Mouse (Mus musculus): ENCODE results near the gene Fbxl19. TPM values are rescaled to one million over a fixed set of nuclear protein-coding genes. Genes with fewer than 3 reads are reported as not detected.
A peak's percentile ranks its signal among the peaks of the same experiment; 100 is the strongest.

Fbxl19 gene
- total and polyA plus RNA-seq, 2 experiments = 1.9 to 4.7 TPM

DNA sequence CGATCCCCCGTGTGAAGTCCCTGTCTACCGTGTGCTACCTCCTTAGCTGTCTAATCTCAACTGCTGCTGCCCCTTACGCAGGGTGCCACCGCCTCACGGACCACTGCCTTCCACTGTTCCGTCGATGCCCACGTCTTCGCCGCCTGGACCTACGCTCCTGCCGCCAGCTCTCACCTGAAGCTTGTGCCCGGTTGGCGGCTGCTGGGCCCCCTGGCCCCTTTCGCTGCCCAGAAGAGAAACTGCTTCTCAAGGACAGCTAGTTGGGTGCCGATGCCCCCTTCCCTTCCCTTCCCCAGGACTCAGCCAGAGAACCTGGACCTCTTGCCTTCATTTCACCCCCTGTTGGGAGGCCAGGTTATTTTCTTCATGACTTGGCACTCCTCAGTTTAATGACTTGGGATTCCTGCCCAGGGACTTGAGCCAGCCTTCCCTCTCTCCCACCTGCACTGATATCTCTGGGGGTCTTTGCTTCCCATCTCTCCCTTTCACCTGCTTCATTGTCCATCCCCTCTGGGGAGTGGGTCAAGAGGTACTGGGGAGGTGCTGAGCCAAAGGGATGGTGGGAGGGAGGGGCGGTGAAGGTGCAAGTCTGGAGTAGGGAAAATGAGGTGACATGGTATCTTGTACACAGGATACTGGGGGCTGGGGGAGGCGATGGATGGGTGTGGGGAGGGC, 23.5 kb downstream of the Fbxl19 start:
- H3K27ac ChIP-seq (replicated peaks; ENCODE audit: insufficient read depth, low read depth, low read length) = no peak overlapping the region
- 96% methylated on average over 19 of the region's 19 CpGs for WGBS
- peaks cover 10% of the 10 kb centered on the region for H3K4me1 ChIP-seq (ENCODE audit: control insufficient read depth, insufficient read depth, low read length)
- H3K27me3 ChIP-seq (ENCODE audit: control insufficient read depth, insufficient read depth, low read length) = no peaks in the 10 kb centered on the region
- no peak for DNase-seq (ENCODE audit: extremely low read depth, low read depth, low spot score)
- H3K79me2 ChIP-seq (ENCODE audit: control insufficient read depth, insufficient read depth, low read length) = no peaks in the 10 kb centered on the region; the same call in 1 of the 2 replicates
- TF ChIP-seq POLR2A (IDR thresholded peaks at IDR 0.05; ENCODE audit: extremely low read depth, insufficient read depth, low read length) (no peak), CTCF (IDR thresholded peaks at IDR 0.05; ENCODE audit: low read depth, low read length) (no peak)
- H3K4me3 ChIP-seq (ENCODE audit: insufficient read depth, low read depth, low read length) = no peak overlapping the region
- peaks cover 5% of the 10 kb centered on the region; the same call in 1 of the 2 replicates for H3K36me3 ChIP-seq (ENCODE audit: control insufficient read depth, insufficient read depth, low read length)
- H3K9ac ChIP-seq (ENCODE audit: low read depth, low read length) = no peak overlapping the region

- Histone ChIP-seq H3K9ac (ENCODE audit: low read depth, low read length) (no peak overlapping the region), H3K36me3 (ENCODE audit: control insufficient read depth, insufficient read depth, low read length) (peaks cover 1% of the 10 kb centered on the region; the same call in 1 of the 2 replicates), H3K27ac (replicated peaks; ENCODE audit: insufficient read depth, low read depth, low read length) (no peak overlapping the region), H3K4me3 (ENCODE audit: insufficient read depth, low read depth, low read length) (no peak overlapping the region), H3K27me3 (ENCODE audit: control insufficient read depth, insufficient read depth, low read length) (no peaks in the 10 kb centered on the region), H3K4me1 (ENCODE audit: control insufficient read depth, insufficient read depth, low read length) (peaks cover 10% of the 10 kb centered on the region), H3K79me2 (ENCODE audit: control insufficient read depth, insufficient read depth, low read length) (no peaks in the 10 kb centered on the region; the same call in 1 of the 2 replicates)
- no peak for TF ChIP-seq POLR2A (IDR thresholded peaks at IDR 0.05; ENCODE audit: extremely low read depth, insufficient read depth, low read length)
- TF ChIP-seq CTCF (IDR thresholded peaks at IDR 0.05; ENCODE audit: low read depth, low read length) = peak; percentile 50
- DNase-seq (ENCODE audit: extremely low read depth, low read depth, low spot score) = no peak
- 66% methylated on average over 13 of the region's 13 CpGs for WGBS
Observed at GRCm38 (mm10) chr7:127768346-127768996, 24.1 kb downstream of the Fbxl19 start.

DNA sequence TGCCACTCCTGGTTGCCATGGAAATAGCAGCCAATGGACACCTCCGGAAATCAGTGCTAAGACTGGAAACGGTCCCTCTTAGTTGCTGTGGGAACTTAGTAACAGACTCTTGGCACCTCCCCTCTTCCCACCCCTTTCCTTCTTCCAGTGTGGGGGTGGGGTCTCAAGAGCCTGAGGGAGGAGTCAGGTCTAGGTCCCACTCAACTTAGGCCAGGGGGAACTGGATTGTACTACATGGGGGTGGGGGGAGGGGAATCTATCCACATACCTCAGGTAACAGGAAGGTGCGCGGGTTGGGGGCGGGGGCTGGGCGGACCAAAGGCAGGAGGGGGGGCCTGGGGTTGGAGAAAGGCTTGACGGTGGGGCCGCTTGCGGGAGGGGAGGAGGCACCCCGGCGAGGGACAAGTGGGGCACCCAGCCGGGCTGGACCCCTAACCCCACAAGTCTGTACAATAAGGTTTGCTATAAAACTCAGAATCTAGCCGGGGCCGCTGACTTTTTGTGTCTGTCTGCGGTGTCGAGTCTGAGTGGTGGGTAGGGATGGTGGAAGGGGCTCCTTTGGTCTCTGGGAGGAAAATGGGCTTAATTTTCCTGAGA, 24.8 kb downstream of the Fbxl19 start:
- peaks cover 12% of the 10 kb centered on the region for H3K4me1 ChIP-seq (ENCODE audit: control insufficient read depth, insufficient read depth, low read length)
- peak; percentile 98 for DNase-seq (ENCODE audit: extremely low read depth, low read depth, low spot score)
- TF ChIP-seq POLR2A (IDR thresholded peaks at IDR 0.05; ENCODE audit: extremely low read depth, insufficient read depth, low read length) = no peak
- no peak for TF ChIP-seq CTCF (IDR thresholded peaks at IDR 0.05; ENCODE audit: low read depth, low read length)
- 1% methylated on average over 16 of the region's 16 CpGs for WGBS
- H3K27me3 ChIP-seq (ENCODE audit: control insufficient read depth, insufficient read depth, low read length) = no peaks in the 10 kb centered on the region
- H3K9ac ChIP-seq (ENCODE audit: low read depth, low read length) = peak overlapping the region; percentile 63
- H3K4me3 ChIP-seq (ENCODE audit: insufficient read depth, low read depth, low read length) = peak overlapping the region; percentile 96
- no peaks in the 10 kb centered on the region; the same call in 1 of the 2 replicates for H3K79me2 ChIP-seq (ENCODE audit: control insufficient read depth, insufficient read depth, low read length)
- H3K36me3 ChIP-seq (ENCODE audit: control insufficient read depth, insufficient read depth, low read length) = no peaks in the 10 kb centered on the region
- H3K27ac ChIP-seq (replicated peaks; ENCODE audit: insufficient read depth, low read depth, low read length) = peak overlapping the region; percentile 84

DNA sequence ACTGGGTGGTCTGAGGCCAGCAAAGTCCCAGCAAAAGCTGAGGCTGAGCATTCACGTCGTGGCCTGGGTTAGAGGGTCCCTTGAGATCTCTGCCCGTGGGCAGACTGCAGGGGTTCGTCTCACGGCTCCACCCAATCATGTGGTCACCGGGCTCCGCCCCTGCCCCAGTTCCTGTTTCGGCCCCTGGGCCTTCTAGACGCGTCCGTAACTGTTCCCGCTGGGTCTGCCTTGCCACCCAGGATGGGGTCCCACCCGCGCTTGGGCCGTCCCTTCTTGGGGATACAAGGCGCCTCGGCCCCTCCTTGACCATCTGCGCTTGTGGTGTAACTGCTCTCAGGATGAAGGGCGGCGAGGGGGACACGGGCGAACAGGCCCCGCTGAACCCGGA, 25.3 kb downstream of the Fbxl19 start, which contains the start of gene Orai3:
Gene Orai3, plus strand, starts transcription at position 165 of the 388 bp plus-strand sequence.
- peak within 1 kb of the TSS; percentile 98 for H3K9ac ChIP-seq (ENCODE audit: low read depth, low read length)
- peak within 1 kb of the TSS; percentile 87 for H3K27ac ChIP-seq (replicated peaks; ENCODE audit: insufficient read depth, low read depth, low read length)
- H3K79me2 ChIP-seq (ENCODE audit: control insufficient read depth, insufficient read depth, low read length) = no peaks in the 10 kb centered on the region; the same call in 1 of the 2 replicates
- no peaks in the 10 kb centered on the region for H3K27me3 ChIP-seq (ENCODE audit: control insufficient read depth, insufficient read depth, low read length)
- DNase-seq (ENCODE audit: extremely low read depth, low read depth, low spot score) = peak; percentile 77
- H3K36me3 ChIP-seq (ENCODE audit: control insufficient read depth, insufficient read depth, low read length) = no peaks in the 10 kb centered on the region
- no peak for TF ChIP-seq CTCF (IDR thresholded peaks at IDR 0.05; ENCODE audit: low read depth, low read length)
- TF ChIP-seq POLR2A (IDR thresholded peaks at IDR 0.05; ENCODE audit: extremely low read depth, insufficient read depth, low read length) = peak; percentile 93
- peak within 1 kb of the TSS; percentile 96 for H3K4me3 ChIP-seq (ENCODE audit: insufficient read depth, low read depth, low read length)
- WGBS = 0% methylated on average over 24 of the region's 24 CpGs
- H3K4me1 ChIP-seq (ENCODE audit: control insufficient read depth, insufficient read depth, low read length) = peaks cover 12% of the 10 kb centered on the region

DNA sequence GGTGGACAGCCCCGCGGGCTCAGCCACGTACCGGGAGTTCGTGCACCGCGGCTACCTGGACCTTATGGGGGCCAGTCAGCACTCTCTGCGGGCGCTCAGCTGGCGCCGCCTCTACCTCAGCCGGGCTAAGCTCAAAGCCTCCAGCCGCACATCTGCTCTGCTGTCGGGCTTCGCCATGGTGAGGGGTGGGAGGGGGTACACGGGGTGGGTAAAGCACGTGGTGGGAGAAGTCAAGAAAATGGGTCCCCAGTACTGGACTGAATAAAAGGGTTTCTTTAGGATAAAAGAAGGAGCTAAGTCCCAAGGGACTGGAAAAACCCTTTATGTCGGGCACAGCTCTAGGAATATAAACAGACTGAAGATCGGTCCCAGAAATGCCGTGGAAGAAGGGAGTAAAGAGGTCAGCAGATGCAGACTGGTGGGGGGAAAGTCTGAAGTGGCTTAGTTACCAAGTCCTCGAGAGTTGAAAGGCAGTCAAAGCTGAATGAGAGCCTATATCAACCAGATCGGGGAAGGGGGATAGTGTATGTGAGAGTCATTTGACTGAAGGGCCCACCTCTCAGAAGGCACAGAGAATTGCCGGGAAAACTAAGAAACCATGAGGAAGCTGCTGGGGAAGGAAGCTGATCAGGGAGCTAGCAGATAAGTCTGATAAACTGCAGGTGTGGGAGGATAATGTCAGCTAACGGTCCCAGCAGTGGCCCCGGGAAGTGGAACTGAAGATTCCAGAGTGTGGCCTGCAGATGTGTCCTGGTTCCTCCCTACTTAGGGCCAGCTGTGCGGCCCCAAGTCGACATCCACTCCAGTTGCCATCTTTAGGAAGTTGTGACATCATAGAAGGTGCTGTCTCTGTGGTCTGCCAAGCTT, 25.9 kb downstream of the Fbxl19 start:
- TF ChIP-seq POLR2A (IDR thresholded peaks at IDR 0.05; ENCODE audit: extremely low read depth, insufficient read depth, low read length) = no peak
- TF ChIP-seq CTCF (IDR thresholded peaks at IDR 0.05; ENCODE audit: low read depth, low read length) = no peak
- peak overlapping the region; percentile 87 for H3K27ac ChIP-seq (replicated peaks; ENCODE audit: insufficient read depth, low read depth, low read length)
- peaks cover 12% of the 10 kb centered on the region for H3K4me1 ChIP-seq (ENCODE audit: control insufficient read depth, insufficient read depth, low read length)
- H3K9ac ChIP-seq (ENCODE audit: low read depth, low read length) = peak overlapping the region; percentile 98
- no peaks in the 10 kb centered on the region for H3K27me3 ChIP-seq (ENCODE audit: control insufficient read depth, insufficient read depth, low read length)
- H3K79me2 ChIP-seq (ENCODE audit: control insufficient read depth, insufficient read depth, low read length) = no peaks in the 10 kb centered on the region; the same call in 1 of the 2 replicates
- no peaks in the 10 kb centered on the region for H3K36me3 ChIP-seq (ENCODE audit: control insufficient read depth, insufficient read depth, low read length)
- peak overlapping the region; percentile 96 for H3K4me3 ChIP-seq (ENCODE audit: insufficient read depth, low read depth, low read length)
- 2% methylated on average over 27 of the region's 27 CpGs for WGBS
- no peak for DNase-seq (ENCODE audit: extremely low read depth, low read depth, low spot score)
